Mouse (Mus musculus): Measurements from ENCODE around the gene Fam57b. TPM values are rescaled to one million over a fixed set of nuclear protein-coding genes. Genes with fewer than 3 reads are reported as not detected.

Gene Fam57b
- polyA plus RNA-seq, 1 experiment: 0.35 TPM

DNA sequence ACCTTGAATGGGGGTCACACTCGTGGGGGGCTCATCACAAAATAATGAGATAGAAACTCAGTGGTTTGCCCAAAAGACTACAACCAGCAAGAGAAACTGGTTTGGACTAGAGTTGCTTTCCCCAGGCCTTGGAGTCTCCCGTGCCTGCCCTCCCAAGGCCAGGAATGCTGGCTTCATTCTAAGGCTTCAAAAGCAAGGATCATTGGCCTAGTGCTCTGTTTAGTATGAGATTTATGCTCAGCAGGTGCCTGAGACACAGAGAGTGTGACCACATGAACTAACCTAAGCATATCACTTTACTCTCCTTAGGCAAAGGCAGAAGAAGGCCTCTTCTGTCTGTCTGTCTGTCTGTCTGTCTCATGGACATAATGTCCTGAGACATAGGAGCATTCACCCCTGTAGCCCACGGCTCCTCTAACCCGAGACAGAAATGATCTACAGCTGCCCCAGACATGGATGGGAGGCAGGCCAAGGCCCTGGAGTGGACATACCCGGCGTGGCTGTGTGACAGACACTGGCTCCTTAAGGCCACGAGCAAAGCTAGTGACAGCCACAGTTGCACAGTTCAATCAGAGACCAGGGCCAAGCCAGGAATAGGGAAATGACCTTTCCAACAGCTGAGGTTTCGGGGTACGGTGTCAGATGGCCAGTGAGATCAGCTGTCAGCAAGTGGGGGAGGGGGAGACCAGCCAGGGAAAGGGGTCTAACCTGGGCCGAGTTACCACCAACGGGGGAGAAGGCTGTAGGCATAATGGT, 4.8 kb downstream of the Fam57b start:
- TF ChIP-seq GATA1 (IDR thresholded peaks at IDR 0.05; ENCODE audit: low read length): no peak

DNA sequence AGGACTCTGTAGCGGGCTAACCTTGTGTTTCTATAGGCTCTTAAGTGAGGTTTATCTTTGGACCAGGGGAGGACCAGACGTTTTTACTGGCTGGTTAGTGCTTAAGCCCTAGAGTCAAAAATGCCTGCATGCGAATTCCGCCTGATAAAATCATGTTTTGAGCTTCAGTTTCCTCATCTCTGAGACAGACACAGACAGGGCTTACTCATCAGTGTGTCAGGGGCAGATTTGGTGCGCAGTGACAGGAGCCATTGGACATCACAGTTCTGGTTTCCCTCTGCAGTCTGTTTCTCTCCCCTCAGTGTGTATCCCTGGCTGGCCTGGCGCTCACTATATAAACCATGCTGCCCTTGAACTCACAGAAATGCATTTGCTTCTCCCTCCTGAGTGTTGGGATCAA, 5.7 kb downstream of the Fam57b start:
- peak; percentile 26 for TF ChIP-seq GATA1 (IDR thresholded peaks at IDR 0.05; ENCODE audit: low read length)

DNA sequence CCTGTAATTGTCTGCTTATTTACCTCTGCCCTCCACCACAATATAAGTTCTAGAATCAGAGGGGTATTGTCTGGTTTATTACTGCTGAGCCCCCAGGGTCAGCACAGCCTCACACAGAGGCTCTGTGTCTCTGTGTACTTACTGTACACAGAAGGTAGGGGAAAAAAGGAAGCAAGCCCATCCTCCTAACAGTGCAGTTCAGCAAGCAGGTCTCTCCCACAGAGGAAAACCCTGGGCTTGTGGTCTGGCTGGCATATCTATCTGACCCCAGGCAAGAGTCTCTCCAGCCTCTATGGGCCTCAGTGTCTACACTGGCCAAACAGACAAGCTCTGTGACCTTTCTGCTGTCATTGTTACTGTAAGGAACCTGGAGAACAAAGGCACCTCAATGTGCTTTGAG, 6.3 kb downstream of the Fam57b start:
- TF ChIP-seq GATA1 (IDR thresholded peaks at IDR 0.05; ENCODE audit: low read length): no peak

DNA sequence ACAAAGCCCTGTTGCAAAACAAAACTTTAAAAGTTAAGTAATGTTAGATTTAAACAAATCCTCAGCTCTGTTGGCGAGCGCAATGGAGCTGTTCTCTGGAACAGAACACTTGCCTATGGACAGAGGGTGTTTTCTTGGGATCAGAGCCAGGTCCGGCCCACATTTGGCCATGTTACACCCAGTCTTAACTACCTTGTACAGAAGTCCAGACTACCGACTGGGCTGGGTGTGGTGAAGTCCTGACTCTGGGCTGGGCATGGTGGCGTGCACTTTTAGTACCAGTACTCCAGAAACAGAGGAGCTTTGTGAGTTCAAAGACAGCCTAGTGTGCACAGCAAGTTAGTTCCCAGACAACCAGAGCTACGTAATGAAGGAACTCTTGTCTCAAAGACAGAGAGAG, 9.5 kb downstream of the Fam57b start:
- no peak for TF ChIP-seq GATA1 (IDR thresholded peaks at IDR 0.05; ENCODE audit: low read length)

DNA sequence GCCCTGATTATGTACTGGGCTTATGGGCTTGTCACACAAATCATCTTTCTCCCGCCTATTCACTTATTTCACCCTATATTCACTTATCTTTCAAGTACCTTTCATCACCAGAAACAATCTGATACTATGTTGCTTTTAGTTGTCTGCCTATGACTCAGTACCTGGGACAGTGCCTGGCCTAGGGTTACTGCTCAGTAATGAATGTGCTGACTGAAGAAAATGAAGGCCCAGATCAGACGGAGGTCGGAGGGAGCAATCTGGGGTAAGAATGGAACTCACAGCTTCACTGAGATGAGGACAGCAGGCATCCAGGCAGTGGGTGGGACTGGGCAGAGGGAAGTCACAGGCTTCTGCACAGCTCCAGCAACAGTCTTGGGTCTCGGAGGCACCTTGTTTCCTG, 9.9 kb downstream of the Fam57b start:
- no peak for TF ChIP-seq GATA1 (IDR thresholded peaks at IDR 0.05; ENCODE audit: low read length)

DNA sequence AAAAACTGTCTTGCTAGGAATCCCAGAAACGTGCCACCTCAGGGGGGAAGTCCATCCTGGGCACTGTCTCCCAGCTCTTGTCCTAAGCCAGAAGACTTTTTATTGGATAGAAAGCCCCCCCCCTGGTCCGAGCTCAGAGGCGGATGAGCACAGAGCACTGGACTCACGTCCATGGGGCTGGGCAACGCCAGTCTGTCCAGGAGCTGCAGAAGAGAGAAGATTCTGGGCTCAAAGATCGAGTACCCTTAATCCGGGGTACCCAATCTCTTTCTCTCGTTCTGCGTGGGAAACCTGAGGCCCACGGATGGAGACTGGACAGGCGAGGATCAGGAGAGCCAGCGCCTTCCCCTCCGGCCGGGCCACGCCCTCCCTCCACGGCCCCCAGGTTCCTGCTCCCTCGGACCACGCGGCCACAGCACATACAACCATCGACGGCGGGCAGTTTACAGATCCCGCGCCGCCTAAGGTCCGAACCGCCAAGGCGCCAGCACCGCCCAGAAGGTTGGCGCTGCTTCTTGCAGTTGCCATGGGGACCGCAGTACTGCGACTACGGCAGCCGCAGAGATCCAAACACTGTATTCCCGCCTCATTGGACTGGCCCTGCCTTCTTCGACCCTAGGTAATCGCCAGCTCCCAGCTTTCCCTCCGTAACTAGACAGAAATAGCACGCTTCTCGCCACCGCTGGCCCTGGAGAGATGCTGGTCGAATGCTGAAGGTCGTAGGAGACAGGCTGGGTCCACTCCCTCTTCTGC, 11.4 kb downstream of the Fam57b start:
- TF ChIP-seq GATA1 (IDR thresholded peaks at IDR 0.05; ENCODE audit: low read length): no peak

DNA sequence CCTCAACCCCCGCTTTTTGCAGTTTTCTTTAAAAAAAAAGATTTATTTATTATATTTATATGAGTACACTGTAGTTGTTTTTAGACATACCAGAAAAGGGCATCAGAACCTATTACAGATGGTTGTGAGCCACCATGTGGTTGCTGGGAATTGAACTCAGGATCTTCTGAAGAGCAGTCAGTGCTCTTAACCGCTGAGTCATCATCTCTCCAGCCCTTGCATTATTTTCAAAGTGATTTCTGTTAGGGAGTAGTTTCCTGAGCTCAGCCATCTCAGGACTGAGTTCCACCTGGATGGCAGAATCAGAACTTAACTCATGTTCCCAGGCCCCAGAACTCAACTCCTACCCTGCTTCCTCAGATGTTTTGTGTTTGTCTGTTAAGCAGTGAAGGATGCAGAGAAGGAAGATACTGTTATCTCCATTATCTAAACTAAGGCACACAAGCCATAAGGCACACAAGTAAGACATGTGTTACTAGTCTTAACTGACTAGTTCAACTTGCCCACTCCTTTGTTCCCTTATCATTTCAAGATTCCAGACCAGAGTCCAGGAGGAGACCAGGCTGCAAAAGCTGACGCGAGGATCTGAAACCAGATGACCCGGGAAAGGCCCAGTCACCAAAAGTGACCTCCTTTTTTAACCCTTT, 12.4 kb downstream of the Fam57b start:
- TF ChIP-seq GATA1 (IDR thresholded peaks at IDR 0.05; ENCODE audit: low read length): no peak

DNA sequence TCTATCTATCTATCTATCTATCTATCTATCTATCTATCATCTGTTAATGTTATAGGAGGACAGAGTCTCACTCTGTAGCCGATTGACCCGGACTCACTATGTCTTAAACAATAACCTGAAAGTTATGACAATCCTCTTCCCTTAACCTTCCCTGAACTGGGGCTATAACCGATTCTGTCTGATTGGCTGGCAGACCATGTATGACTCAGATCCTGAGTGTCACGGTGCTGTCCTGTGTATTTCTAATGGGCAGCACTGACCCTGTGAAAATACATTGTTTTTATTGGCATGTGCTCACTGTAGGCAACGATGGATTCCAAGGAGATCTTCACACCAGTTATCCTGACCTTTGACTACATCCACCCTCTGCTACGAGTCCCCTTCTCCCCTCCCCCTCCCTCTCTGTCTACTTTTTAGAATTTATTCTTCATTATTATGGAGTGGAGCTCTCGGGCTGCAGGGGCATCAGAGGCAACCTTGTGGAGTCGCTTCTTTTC, 18.3 kb downstream of the Fam57b start:
- no peak for TF ChIP-seq GATA1 (IDR thresholded peaks at IDR 0.05; ENCODE audit: low read length)

DNA sequence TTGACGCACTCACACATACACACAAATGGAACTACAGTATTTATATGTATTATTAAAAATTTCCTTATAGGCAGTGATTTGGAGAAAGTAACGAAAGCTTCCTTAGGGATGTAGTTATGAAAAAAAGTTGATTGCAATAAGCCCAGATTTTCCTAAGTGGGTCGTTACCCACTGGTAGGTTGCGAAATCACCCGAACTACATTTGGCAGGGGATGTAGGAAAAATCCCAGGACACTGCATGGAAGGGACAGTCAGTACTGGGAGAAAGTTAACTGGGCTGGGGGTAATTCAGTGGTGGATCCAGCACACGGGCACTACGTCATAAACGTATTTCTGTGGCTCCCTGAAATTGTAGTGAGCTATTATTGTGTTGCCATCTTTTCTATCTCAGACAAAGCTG, 19.0 kb downstream of the Fam57b start:
- TF ChIP-seq GATA1 (IDR thresholded peaks at IDR 0.05; ENCODE audit: low read length): no peak

DNA sequence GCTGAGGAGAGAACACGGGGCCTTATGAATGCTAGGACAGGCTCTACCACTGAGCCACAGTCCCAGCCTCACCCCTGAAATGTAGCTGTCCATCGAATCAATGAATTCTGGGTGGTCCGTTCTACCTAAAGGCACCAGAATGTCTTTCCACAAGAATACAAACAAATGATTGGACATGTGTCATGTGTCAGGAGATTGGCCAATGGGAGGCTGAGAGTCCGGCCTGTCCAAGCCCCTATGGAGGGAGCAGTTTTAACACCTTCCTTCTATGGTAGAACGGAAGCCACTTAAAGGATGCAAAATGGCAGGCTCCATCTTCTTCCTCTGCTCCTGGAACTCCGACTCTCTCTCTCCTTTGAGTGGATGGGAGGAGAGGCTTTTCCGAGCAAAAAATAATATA, 20.1 kb downstream of the Fam57b start:
- TF ChIP-seq GATA1 (IDR thresholded peaks at IDR 0.05; ENCODE audit: low read length): no peak

DNA sequence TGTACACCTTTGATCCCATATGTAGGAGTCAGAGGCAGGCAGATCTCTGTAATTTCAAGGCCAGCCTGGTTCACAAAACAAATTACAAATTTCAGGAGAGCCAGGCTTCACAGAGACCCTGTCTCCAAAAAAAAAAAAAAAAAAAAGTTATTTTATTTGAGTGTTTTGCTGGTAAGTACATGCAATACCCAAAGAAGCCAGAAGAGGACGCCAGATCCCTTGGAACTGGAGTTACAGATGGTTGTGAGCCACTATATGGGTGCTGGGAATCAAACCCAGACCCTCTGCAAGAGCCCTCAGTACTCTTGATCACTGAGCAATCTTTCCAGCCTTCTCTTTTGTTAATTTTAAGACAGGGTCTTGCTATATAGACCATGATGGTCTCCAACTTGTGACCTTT, 21.4 kb downstream of the Fam57b start:
- TF ChIP-seq GATA1 (IDR thresholded peaks at IDR 0.05; ENCODE audit: low read length): no peak

DNA sequence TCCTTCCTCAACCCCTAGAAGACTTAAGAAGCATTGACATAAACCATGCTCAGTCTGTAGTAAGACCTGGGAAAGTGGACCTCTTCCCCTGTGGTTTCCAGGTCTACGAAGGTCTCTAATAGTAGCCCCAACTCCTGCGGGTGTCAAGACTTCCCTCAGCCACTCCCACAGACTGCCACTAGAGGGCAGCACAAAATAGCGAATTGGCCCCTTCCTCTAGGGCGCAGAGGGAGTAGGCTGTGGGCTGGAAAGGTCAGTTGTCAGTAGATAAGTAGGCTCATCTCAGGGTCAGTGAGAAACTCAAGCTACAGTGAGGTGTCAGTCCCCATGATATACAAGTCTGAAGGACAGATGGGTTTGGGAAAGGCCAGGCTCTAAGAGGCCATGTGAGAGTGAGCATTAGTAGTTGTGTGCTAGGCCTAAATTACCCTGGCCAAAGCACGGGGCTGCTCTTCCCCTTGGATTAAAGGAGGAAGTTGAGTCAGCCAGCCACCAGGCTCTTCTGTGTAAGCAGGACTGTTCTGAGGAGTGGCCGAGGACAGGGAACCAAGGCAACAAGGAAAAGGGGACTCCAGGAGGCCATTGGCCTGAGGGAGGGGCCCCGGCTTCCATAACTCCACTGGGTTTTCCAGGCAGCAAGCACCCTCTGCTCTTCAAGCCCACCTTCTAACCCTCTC, 24.5 kb downstream of the Fam57b start:
- no peak for TF ChIP-seq GATA1 (IDR thresholded peaks at IDR 0.05; ENCODE audit: low read length)

DNA sequence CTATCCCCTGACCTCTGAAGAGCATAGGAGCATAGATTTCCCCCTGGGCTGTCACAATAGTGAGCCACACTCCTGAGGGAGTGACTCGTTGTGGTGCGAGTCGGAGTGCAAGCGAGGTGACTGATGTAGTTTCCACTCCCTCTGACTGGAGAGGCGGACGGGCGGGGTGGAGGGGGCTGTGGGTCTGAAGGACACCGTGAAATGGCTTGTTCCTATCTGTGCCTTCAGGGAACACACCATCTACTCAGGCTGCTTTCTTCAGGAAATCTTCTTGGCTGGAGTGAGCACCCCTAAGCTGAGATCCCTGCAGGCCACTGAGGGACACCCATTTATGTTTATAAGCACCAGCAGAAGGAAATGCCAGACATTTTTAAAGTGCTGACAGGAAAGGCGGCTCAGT, 25.3 kb downstream of the Fam57b start:
- TF ChIP-seq GATA1 (IDR thresholded peaks at IDR 0.05; ENCODE audit: low read length): no peak

DNA sequence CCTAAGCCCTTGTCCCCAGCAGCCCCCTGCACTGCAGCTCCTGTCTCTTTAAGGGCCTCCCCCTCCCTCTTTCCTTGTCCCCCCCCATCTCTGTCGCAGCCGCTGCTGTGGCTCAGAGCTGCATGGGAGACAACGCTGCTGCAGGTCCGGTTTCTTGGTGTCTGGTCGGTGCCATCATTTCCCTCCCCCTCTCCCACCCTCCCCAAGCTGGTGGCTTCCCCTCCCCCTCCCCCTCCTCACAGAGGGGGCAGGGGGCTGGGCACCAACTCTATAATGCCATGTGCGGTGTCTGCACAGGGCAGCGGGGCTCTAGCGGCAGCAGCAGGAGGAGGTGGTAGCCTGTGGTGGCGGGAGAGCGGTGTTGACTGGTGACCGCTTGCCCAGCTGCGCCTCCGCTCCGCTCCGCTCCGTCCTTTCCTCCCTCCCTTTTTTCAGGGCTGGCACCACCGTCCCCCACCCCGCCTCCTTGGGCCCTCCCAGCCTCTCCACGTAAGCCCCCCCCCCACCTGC, 25.8 kb downstream of the Fam57b start:
- no peak for TF ChIP-seq GATA1 (IDR thresholded peaks at IDR 0.05; ENCODE audit: low read length)

DNA sequence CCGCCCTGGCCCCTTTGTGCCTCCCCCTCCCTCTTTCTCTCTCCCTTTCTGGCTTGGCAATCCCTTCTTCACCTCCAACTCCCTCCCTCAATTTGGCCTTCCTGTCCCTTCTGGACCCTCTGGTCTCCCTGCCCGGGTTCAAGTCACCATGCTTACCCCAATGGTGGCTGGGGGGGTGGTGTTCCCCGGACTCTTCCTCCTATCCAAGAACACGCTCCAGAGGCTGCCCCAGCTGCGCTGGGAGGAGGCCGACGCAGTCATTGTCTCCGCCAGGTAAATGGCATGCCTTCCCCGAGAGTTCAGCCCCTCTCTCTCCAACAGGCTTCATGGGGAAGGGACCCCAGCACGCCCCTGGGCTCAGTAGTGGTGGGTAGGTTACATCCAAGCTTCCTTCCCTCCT, 26.5 kb downstream of the Fam57b start:
- TF ChIP-seq GATA1 (IDR thresholded peaks at IDR 0.05; ENCODE audit: low read length): no peak

DNA sequence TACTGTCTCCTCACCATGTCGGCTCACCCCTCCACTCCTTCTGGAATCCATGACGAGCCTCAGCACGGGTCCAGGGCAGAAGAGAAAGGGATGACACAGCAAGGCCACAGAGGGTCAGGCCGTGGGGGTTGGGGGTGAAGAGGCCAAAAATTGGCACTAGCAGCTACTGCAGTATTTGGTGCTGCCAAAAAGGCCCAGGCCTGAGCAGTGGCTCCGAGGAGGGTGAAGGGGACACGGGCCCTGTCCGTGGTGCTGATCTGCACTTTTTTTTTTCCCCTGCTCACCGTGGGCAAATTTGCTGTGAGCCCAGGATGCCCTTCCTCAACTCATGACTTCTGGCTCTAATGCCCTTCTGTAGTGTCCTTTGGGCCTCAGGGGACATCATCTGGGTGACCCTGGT, 27.9 kb downstream of the Fam57b start:
- no peak for TF ChIP-seq GATA1 (IDR thresholded peaks at IDR 0.05; ENCODE audit: low read length)
